Mouse (Mus musculus) small intestine, adult 2 months (tissue): ENCODE measurements around the gene Dglucy.

Source experiments
- CTCF ChIP-seq: fragments of 200-500 bp; IDR thresholded peaks from 2 replicates; pipeline ENCODE4 v1.5.1; 2012; ENCODE audit warnings: low read depth, mild to moderate bottlenecking, control low read depth, inconsistent platforms, low read length, moderate library complexity, mixed read lengths; ENCODE audit not compliant: insufficient replicate concordance, insufficient read length; ENCODE audit errors: extremely low read depth
- POLR2A ChIP-seq: fragments of 200-500 bp; IDR thresholded peaks from 2 replicates; pipeline ENCODE4 v1.6.1; 2012; ENCODE audit warnings: low read depth, mild to moderate bottlenecking, control low read depth, inconsistent platforms, low read length, moderate library complexity

DNA sequence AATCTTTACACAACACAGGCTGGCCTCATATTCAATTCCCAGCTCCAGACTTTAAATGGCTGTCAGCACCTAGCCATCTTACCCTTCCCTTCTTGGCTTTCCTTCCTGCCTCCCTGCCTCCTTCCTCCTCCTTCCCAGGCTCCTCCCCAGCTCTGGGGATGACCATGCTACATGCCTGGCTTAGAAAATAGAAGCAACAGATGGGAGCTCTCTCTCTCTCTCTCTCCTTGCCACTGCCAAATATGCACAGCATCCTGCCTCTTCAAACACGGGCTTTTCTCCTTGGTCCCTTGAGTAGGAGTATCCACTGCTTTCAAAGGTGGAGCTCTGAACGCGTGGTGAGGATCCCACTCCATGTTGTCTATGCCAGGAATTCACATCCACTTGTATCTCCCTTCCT lies 8.1 kb upstream of the Dglucy start:
- TF ChIP-seq CTCF (no peak), POLR2A (no peak)
